Mouse (Mus musculus) adrenal gland, adult 2 months (tissue): Measurements from ENCODE around the gene Itga1. TPM values are rescaled to one million over a fixed set of nuclear protein-coding genes. Genes with fewer than 3 reads are reported as not detected.

Experiments
- DNase-seq: peaks from one replicate; pipeline ENCODE4 v3.0.0; 2021
- polyA plus RNA-seq: library from polyadenylated mRNA; depleted of rRNA; stranded (reverse); fragments of >200 nt; gene quantifications from 2 replicates; pipeline ENCODE4 v1.2.3, GENCODE M21; 2012
- total RNA-seq, 2 experiments: library from RNA; stranded (reverse); gene quantifications; 2 replicates each; pipeline ENCODE4 v1.2.3; 2021

The Itga1 gene
- total and polyA plus RNA-seq, 3 experiments = 3.8 to 32.4 (median 30.7) TPM

DNA sequence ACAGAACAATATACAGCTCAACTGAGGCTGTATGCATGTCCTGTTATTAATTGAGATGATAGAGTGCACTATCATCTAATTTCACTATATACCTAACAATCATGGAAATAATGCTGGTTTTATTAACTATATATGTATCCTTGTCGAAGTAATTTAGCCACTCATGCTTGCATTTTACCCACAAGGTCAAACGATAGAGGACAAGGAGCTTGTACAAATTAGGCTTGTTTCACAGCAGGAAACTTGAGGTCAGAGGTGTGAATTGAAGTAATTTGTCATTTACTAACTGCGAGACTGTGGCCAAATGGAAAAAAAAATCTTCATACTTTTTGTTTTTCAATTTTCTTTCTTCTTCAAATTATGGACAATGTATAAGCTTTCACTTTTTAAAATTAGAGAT lies 3.5 kb downstream of the Itga1 start:
- DNase-seq = no peak

DNA sequence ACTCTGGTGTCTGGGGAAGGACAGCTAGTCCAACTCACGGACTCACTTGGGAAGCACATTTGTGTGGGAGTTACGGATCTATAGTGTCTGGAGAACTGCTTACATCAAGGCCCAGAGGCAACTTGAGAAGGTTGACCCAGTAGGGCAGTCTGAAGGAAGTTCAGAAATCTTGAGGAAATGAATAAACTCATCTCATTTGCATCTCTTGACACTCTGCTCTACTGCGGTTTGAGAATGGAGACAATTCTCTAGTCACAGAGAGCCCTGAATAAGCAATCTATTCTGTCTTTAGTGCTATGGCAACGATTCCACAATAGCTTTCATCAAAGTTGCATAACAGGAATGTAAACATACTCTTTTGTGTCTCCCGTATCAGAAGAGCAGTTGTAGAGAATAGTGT lies 4.8 kb downstream of the Itga1 start:
- DNase-seq = no peak

GRCm38 (mm10) chr13:115096216-115096615 lies 5.5 kb downstream of the Itga1 start:
- DNase-seq = no peak

DNA sequence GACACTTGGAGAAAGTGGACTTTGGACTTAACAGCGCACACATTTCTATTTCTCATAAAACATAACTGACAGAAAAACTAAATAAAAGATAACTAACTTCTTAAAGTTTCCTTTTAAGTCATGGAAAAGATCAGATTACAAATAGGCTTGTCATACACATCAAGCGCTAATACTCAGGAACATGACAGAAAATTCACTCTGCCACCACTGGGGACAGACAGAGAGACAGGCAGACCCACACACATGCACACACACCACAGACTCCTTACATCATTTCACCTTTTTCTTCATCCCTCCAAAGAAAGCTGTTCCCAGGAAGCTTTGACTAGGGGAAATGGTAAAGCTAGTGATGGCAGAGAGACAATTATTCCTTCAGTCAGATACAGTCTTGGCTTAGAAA lies 6.4 kb downstream of the Itga1 start:
- DNase-seq = no peak

GRCm38 (mm10) chr13:115091511-115091910 lies 10.3 kb downstream of the Itga1 start:
- no peak for DNase-seq

GRCm38 (mm10) chr13:115090977-115091445 lies 10.8 kb downstream of the Itga1 start:
- DNase-seq = no peak

DNA sequence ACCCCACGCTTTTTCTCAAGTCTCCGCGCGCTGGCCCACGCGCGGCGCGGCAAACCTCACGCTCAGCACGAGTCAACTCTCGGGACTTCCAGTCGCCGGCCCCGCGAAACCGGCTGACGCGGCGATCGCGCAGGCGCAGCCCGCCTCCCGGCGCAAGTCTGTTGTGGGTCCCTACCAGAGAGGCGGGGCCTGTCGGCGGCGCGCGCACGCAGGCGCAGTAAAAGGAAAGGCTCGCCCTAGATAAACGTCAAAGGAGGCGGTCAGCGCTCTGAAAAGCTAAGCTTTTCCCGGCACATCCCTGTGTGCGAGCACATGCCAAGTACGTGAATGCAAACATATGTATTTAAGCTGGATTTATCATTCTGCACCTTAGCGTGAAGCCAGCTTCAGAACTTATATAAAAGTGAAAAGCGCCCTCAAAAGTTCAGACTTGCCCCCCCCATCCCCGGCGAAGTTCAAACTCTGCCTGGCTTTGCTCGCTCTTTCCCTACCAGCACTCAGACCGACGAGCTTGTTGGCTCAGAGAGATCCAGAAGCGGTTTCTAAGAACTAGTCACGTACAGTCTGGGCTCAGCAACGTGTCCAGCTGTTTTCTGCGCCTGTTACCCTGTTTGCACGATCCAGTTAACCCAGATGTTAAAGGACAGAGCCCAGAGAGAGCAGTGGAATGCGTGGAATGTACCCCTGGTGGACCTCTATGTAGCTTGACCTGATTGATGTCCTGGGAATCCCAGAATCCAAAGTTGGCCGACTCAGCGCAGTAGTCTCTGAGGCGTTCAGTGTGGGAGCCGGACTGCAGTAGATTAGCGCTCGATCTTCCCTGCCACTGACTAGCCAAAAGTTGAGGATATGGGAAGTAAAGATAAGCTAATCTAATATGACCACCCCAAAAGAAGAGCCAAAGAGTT lies 11.4 kb downstream of the Itga1 start, which contains the start of gene Pelo:
Gene Pelo, minus strand, starts transcription at position 118 of the 908 bp plus-strand sequence.
- peak; percentile 99 for DNase-seq

DNA sequence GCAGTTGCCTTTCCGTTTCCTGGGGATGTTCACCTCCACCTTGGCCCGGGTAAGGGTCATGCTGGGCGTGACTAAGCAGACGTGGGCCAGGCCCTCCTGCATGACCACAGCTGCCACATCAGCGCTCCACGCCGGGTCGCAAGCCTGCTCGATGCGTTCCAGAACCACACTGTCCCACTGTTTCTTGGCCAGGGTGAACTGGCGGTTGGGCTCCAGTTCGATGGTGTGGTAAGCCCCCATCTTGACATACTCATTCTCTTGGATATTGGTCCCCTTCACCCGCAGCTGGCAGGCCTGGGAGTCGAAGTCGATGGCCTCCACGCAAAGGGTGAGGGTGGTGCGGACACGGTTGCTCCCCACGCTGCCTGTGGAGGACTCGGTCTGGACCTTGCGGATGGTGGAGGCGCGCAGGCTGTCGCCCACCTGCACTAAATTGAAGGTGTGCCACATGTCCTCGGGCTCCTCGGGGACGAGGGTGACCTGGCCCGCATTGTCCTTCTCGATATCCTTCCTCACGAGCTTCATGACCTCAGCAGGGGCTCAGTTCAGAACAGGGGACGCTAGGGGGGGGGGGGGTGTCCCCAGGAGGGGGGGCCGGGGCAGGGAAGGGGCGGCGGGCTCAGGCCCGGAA lies 12.3 kb downstream of the Itga1 start:
- DNase-seq = peak; percentile 65

- no peak for DNase-seq
Measured at GRCm38 (mm10) chr13:115089020-115089394, 12.8 kb downstream of the Itga1 start.

GRCm38 (mm10) chr13:115085974-115086373 lies 15.8 kb downstream of the Itga1 start:
- no peak for DNase-seq

DNA sequence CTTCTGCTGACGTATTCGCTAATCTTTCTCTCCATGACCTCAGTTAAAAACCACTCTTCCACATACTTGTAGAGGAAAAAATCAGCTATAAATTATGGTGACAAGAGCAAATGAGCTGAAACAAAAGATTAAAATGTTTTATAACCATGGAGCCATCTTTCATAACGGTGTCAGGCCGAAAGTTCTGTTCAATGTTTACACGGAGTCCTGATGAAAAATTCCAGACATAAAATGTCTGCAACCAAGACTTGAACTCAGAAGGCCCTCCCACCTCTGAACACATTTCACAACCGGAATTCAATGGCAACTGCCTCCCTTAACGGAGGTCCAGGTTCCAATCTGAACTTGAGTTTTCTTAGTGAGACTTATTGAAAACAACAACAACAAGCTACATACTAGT lies 19.4 kb downstream of the Itga1 start:
- no peak for DNase-seq

DNA sequence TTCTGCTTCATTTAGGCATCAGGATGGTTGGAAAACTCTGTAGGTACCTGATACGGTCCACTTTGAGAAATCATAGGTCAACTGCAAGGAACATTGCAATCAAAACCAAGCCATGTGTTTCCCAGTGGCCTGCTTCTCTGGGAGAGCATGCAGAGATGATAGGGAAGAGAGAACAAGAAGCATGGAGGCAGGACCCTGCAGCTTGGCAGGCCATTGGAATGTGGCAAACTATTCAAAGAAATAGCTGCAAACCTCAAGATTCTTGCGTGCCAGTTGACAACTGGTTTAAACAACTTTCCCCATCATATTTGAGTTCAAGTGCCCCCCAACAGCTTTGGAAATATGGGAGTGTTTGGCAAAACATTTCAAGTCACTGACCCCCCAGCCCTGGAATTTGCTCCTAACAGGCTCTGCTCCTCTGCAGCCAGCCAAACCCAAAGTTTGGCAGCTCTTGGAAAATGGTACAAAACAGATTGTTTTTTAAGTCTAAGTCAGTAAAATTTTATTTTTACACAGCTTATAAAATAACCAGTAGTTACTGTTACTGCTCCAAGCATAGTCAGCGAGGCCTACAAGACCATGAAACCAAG lies 21.7 kb downstream of the Itga1 start:
- no peak for DNase-seq

DNA sequence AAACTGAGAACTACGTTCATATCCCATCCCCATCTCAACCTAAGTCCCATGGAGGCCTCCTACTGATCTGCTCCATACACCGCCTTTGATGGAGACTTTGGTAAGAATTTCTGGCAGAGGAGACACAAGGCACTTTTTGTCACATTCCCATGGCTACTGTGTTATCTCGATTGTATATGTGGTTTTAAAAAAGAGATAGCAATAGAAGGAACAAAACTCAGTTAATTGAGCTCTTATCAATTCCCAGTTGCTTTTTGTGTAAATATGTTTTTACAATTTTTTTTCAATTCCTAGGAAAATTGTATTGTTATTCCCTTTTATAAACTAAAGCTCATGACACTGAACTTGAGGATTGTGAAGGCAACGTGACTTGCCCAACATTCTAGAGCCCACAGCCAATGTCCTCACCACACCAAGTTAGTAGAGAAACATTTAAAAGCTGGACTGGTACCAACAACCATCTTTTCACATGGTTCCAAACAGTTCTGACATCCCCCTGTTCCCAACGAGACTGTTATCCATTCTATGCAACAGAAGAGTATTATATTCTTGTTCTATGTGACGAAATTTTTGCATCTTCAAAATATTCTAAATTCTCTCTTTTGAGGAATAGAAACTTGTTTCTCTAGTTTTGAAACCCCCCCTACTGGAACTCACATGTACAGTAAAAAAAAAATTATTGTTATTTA lies 22.6 kb downstream of the Itga1 start:
- DNase-seq = no peak

DNA sequence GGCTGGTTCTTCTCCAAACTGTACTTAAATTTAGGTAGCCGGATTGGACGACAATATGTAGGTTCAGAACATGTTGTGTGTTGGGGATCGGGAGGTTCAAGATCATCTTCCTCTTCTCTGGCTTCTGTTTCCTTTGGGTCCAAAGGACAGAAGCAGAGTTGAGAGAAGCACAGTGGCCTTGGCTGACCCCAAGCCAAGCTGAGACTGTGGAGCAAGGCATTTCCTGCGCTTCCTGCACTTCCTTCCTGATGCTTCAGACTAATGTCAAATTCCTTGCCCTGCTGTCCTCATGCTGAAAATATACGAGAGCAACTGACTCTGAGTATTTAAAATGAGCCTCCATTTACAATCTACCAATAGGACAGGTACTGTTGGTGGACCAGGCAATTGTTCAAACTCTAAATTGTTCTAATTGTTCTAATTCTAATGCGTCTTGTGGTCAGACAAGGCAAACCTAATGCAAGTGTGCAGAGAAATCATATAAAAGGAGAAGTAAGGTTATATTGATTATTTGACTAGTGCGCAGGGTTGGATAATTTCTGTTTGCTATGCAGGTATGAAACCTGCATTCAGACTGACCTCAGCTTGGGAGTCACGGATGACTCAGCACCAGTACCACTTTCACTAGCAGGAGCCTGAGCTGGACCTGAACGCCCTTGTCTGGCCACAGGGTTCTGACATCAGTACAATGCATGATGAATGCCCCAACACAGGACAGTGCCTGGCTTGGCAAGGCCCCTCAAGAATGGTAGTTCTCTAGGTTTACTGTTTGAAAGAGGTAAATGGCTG lies 24.2 kb downstream of the Itga1 start:
- peak; percentile 33 for DNase-seq

DNA sequence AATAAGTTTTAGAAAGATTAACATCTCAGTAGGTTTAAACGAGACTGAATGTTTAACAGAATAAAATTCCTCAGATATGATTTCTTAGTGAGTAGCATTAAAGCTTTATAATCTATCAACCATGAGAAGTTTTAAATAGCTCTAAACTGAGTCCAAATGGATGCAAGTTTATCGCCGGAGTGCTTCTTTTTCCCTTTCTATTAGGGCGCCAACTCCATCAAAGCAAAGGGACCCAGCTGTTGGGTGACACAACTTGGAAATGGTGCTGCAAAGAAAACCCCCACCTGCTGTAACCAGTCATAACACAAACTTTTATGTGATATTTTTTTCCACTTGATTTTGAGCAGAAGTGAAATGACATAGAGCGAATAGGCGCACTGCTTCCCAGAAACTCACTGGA lies 29.4 kb downstream of the Itga1 start:
- DNase-seq = no peak

DNA sequence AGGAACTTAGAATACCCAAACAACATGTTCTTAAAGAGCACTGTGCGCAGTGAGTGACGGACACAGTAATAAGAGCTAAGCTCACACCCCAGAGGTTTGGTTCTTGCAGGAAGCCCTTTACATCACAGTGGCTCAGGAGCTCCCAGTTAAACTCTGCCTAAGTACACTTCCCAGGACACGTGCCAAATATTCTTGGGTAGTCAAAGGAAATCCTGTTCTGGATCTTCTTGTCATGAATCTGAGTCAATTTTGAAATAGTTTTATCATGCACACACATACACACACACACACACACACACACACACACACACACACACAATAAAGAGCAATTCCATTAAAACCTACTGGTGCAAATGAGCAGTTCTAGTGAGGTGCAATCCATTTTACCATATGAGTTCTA lies 30.3 kb downstream of the Itga1 start:
- no peak for DNase-seq

- no peak for DNase-seq
Measured at GRCm38 (mm10) chr13:115067968-115068330, 33.8 kb downstream of the Itga1 start.

GRCm38 (mm10) chr13:115067324-115067967 lies 34.3 kb downstream of the Itga1 start:
- DNase-seq = no peak

- no peak for DNase-seq
Measured at GRCm38 (mm10) chr13:115057555-115057954, 44.2 kb downstream of the Itga1 start.

DNA sequence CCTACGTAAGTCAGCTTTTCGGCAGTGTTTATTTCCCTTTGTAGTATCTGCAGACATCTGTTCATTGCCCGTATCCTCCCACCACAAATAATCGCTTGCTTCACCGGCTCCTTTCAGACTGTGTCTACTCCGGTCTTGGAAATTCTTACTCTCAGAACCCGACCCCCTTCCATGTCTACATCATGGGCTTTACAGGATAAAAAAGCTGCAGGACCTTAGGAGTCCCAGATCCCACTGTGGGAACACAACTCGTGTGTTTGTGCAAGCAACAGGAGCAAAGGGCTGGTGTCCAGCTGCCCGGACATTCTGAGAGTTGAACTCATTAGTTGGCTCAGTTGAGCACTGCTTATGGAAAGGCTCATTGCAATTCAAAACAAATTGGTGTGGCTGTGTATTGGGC lies 47.0 kb downstream of the Itga1 start:
- no peak for DNase-seq

DNA sequence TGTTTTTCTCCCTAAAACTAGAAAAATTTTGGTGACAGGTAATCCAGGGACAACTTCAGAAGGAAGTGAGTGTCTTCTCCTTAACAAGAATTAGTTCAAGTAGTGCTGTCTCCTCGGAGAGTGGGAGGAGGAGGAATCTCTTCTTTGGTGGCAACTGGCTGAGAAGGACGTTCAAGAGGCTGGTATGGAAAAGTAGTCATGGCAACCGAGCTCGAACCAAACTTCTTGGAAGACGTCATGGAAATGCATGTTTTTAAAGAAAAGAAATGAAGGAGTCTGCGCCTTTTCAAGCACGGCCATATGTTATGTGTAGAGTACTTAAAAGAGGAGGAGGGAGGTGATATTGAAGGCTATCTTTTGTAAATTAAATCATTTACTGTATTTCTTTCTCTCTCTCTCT lies 49.2 kb downstream of the Itga1 start:
- no peak for DNase-seq
